Mouse (Mus musculus): ENCODE results near the gene Rgl1.

Gene Rgl1

DNA sequence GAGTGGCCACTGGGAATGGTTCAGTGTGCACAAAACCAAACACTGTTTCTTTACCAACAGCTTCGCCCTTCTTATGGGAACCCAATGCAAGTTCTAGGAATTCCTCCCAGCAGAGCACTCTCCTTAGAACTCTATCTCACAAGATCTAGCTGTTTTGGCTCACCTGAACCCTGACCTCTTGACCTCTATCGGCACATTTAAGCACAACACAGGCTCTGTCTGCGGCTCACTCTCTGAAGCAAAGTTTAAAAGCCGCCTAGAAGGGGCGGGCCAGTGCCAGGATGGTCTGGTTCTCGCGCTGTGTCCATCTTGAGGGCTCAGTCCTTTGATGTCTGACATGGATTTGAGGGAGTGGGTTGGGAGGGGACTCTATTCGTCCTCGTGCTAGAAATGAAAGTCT lies 70.7 kb downstream of the Rgl1 start:
- Histone ChIP-seq H3K4me1 (replicated peaks; ENCODE audit: low read depth, low read length) (peaks cover 5% of the 10 kb centered on the region; the same call in 1 of the 2 replicates), H3K9me3 (ENCODE audit: low read length) (no peaks in the 10 kb centered on the region), H3K27me3 (ENCODE audit: insufficient read depth, low read length) (no peaks in the 10 kb centered on the region), H3K4me3 (replicated peaks; ENCODE audit: low read length) (no peak overlapping the region), H3K36me3 (ENCODE audit: insufficient read depth, low read length) (no peaks in the 10 kb centered on the region)
- TF ChIP-seq NANOG (IDR thresholded peaks at IDR 0.05; ENCODE audit: borderline replicate concordance, low read length) (0 out of 2 replicates have a peak, but pooled peaks have one; percentile 16), CTCF (conservative IDR thresholded peaks at IDR 0.05; ENCODE audit: low read length) (no peak), POU5F1 (IDR thresholded peaks at IDR 0.05; ENCODE audit: borderline replicate concordance, low read length) (no peak)

DNA sequence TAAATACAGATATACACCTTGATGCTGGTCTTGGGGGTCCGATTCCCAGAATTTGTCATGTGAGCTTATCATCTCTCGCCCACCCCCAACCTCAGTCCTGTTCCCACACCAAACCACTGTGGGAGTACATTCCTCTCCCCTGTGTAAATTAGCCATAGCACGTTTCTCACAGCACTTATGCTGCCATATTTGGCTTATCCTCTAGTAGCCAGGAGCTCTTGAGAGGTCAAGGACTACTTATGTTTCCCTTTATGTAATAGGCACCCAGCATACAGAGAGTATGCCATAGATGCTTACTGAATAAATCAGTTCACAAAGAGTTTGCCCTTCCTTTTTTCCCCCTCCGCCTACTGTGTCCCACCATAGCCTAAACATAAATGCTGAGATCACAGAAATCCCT lies 76.2 kb downstream of the Rgl1 start:
- Histone ChIP-seq H3K36me3 (ENCODE audit: insufficient read depth, low read length) (no peaks in the 10 kb centered on the region), H3K4me1 (replicated peaks; ENCODE audit: low read depth, low read length) (peaks cover 10% of the 10 kb centered on the region), H3K27me3 (ENCODE audit: insufficient read depth, low read length) (no peaks in the 10 kb centered on the region), H3K9me3 (ENCODE audit: low read length) (no peaks in the 10 kb centered on the region), H3K4me3 (replicated peaks; ENCODE audit: low read length) (no peak overlapping the region)
- TF ChIP-seq POU5F1 (IDR thresholded peaks at IDR 0.05; ENCODE audit: borderline replicate concordance, low read length) (no peak), NANOG (IDR thresholded peaks at IDR 0.05; ENCODE audit: borderline replicate concordance, low read length) (no peak), CTCF (conservative IDR thresholded peaks at IDR 0.05; ENCODE audit: low read length) (no peak)

DNA sequence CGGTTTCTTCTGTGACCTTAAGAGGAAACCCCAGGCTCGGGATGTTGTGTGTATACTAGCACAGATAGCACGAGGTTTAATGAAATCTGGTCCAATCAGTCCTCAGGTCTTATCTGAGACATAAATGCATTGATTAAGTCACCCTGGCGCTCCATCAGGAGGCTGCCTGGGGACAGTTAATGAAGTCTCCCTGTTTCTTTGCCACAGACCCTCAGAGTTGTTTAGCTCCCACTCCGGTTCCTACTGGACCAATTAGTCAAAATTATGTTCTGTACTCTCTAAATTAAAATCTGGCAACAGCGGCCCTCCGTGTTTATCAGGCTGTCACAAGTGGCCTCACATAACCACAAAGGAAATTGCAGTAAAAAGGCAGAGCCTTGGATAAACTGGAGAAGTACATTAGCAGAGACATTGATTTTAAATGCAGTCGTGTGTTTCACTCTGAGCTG lies 78.4 kb downstream of the Rgl1 start:
- H3K4me3 ChIP-seq (replicated peaks; ENCODE audit: low read length): no peak overlapping the region
- TF ChIP-seq CTCF (conservative IDR thresholded peaks at IDR 0.05; ENCODE audit: low read length): no peak
- TF ChIP-seq POU5F1 (IDR thresholded peaks at IDR 0.05; ENCODE audit: borderline replicate concordance, low read length): no peak
- TF ChIP-seq NANOG (IDR thresholded peaks at IDR 0.05; ENCODE audit: borderline replicate concordance, low read length): no peak

DNA sequence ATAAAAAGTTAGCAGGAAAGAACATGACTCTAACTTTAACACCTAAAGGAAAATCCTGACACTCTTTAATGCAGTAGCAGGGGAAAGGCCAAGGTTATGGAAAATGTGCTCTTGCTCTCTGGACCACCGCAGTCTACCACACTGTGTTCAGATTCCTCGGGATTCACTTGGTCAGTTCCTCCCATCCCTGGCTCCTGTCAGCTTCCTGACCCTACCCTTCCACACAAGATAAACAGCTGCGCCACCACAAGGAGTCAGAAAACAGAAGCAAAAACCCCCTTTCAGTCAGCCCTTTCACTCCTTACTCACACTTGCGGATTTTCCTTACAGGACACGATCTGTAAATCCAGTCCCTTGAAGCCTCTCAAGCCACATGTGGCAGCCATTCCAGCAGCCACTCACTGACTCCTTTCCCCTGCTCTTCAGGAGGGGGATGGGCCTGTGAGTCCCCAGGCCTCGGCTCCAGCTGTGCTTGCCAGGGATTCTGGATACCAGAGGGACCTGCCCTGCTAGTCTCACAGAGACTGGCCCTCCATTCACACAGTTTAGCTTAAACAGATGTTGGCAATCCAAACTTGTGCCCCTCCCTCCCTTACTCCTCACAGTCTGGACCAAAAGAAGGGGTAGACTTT lies 78.9 kb downstream of the Rgl1 start:
- Histone ChIP-seq H3K9me3 (ENCODE audit: low read length) (no peaks in the 10 kb centered on the region), H3K36me3 (ENCODE audit: insufficient read depth, low read length) (no peaks in the 10 kb centered on the region), H3K4me3 (replicated peaks; ENCODE audit: low read length) (no peak overlapping the region), H3K4me1 (replicated peaks; ENCODE audit: low read depth, low read length) (peaks cover 10% of the 10 kb centered on the region), H3K27me3 (ENCODE audit: insufficient read depth, low read length) (no peaks in the 10 kb centered on the region)
- TF ChIP-seq CTCF (conservative IDR thresholded peaks at IDR 0.05; ENCODE audit: low read length) (no peak), POU5F1 (IDR thresholded peaks at IDR 0.05; ENCODE audit: borderline replicate concordance, low read length) (no peak), NANOG (IDR thresholded peaks at IDR 0.05; ENCODE audit: borderline replicate concordance, low read length) (no peak)

More for the DNA sequence above, 78.4 kb downstream of the Rgl1 start:
- H3K27me3 ChIP-seq (ENCODE audit: insufficient read depth, low read length): no peaks in the 10 kb centered on the region
- no peaks in the 10 kb centered on the region for H3K36me3 ChIP-seq (ENCODE audit: insufficient read depth, low read length)
- H3K4me1 ChIP-seq (replicated peaks; ENCODE audit: low read depth, low read length): peaks cover 10% of the 10 kb centered on the region
- H3K9me3 ChIP-seq (ENCODE audit: low read length): no peaks in the 10 kb centered on the region

DNA sequence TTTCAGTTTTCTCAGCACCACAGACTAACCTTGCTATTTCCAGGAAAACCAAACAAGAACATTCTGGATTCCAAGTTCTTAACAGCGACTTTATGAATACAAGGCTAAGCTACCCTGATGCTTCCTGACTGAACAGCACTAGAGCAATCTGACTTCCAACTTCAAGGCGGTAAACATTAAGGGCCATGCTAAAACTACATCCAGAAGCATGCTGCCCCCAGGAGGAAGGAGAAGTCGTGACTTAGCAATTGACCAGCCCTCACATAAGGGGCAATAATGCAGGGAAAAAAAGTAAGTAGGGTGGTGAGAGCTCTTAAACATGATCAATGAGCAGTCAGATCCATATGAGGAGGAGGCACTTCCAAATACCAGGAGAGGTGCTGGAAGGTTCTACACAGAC lies 80.6 kb downstream of the Rgl1 start:
- no peak for TF ChIP-seq CTCF (conservative IDR thresholded peaks at IDR 0.05; ENCODE audit: low read length)
- no peak for TF ChIP-seq POU5F1 (IDR thresholded peaks at IDR 0.05; ENCODE audit: borderline replicate concordance, low read length)
- TF ChIP-seq NANOG (IDR thresholded peaks at IDR 0.05; ENCODE audit: borderline replicate concordance, low read length): no peak
- H3K27me3 ChIP-seq (ENCODE audit: insufficient read depth, low read length): no peaks in the 10 kb centered on the region
- peaks cover 10% of the 10 kb centered on the region for H3K4me1 ChIP-seq (replicated peaks; ENCODE audit: low read depth, low read length)
- H3K4me3 ChIP-seq (replicated peaks; ENCODE audit: low read length): no peak overlapping the region
- no peaks in the 10 kb centered on the region for H3K9me3 ChIP-seq (ENCODE audit: low read length)
- H3K36me3 ChIP-seq (ENCODE audit: insufficient read depth, low read length): no peaks in the 10 kb centered on the region

DNA sequence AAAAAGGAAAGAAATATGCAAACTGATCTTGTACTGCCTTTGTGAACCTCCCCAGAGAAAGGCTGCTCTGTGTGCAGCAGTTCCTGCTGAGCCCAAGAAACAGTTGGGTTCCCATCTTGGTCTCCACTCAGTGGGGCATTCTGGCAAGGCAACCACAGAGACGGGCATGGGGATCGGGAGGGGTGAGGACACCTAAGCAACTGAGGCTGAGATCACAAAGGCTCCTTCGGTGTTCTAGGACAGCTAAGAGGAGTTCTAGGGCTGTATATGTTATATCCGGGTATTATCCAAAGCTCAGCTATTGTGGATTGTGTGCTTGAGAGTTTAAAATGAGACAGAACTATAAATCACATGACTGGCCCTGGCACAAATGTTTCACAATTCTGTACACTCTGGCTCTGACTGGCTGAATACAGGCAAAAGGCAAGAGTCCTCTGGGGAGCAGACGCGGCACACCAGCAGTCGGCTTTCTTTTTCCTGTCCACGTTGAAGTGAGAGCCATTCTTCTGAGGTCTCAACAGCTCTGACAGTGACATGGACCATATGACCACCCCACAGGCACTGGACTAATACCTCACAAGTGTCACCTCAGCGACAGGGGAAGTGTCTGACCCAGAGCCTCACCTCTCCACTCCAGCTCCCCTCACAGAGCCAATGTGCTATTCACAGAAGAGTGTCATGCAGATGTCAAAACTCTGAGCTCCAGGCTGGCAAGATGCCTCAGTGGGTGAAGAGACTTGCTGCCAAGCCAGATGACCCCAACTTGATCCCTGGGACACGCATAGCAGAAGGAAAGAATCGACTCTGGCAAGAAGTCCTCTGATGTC lies 83.6 kb downstream of the Rgl1 start:
- H3K9me3 ChIP-seq (ENCODE audit: low read length): no peaks in the 10 kb centered on the region
- TF ChIP-seq POU5F1 (IDR thresholded peaks at IDR 0.05; ENCODE audit: borderline replicate concordance, low read length) (no peak), NANOG (IDR thresholded peaks at IDR 0.05; ENCODE audit: borderline replicate concordance, low read length) (no peak), CTCF (conservative IDR thresholded peaks at IDR 0.05; ENCODE audit: low read length) (no peak)
- H3K27me3 ChIP-seq (ENCODE audit: insufficient read depth, low read length): no peaks in the 10 kb centered on the region
- H3K36me3 ChIP-seq (ENCODE audit: insufficient read depth, low read length): no peaks in the 10 kb centered on the region
- H3K4me1 ChIP-seq (replicated peaks; ENCODE audit: low read depth, low read length): peaks cover 10% of the 10 kb centered on the region
- no peak overlapping the region for H3K4me3 ChIP-seq (replicated peaks; ENCODE audit: low read length)

DNA sequence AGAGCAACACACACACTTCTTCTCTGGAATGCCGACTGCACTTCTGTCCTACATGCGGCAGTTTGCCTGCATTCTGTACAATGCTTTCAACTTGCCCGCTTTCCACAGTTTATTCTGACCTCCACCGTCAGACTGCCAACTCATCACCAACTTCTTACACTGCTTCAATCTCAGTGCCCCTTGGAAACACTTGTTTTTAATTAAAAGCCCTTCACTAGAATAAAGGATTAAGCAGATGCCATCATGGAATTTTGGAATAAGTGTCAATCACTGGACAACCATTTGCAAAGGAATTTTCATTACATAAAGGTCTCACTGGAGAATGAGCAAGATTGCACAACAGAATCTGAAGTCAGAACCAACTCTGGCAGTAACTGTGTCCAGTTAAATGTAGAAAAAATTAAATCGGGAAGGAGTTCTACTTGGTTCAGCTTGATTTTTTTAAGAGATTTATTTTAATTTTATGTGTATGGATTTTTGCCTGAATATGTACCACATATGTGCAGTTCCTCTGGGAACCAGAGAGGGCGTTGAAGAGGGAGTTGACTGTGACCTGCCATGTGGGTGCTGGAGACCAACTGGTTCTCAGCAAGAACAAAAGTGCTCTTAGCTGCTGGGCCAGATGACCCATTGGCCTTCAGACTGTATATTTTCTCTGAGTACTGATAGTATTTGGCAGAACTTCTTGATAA lies 84.3 kb downstream of the Rgl1 start:
- TF ChIP-seq NANOG (IDR thresholded peaks at IDR 0.05; ENCODE audit: borderline replicate concordance, low read length) (no peak), CTCF (conservative IDR thresholded peaks at IDR 0.05; ENCODE audit: low read length) (peak; percentile 19; the same call in 1 of the 2 replicates), POU5F1 (IDR thresholded peaks at IDR 0.05; ENCODE audit: borderline replicate concordance, low read length) (no peak)
- Histone ChIP-seq H3K36me3 (ENCODE audit: insufficient read depth, low read length) (no peaks in the 10 kb centered on the region), H3K27me3 (ENCODE audit: insufficient read depth, low read length) (no peaks in the 10 kb centered on the region), H3K4me3 (replicated peaks; ENCODE audit: low read length) (no peak overlapping the region), H3K4me1 (replicated peaks; ENCODE audit: low read depth, low read length) (peaks cover 3% of the 10 kb centered on the region; the same call in 1 of the 2 replicates), H3K9me3 (ENCODE audit: low read length) (no peaks in the 10 kb centered on the region)

DNA sequence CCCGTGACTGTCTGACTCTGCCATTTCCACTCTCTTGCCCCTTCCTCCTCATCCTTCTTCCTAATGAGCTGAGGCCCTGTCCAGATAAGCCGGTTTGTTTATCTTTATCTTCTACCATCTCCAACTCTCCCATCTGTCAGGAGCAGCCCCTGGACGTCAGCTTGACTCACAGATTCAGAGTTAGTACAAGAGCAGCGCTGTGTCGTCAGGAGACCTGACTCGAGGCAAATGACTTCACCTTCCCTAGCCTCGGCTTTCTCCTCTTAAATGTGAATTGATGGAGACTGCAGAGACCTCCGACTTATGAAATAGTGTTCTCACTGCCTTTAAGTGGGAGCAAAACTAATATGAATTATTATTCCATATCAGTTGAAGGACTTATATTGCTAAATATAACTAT lies 85.0 kb downstream of the Rgl1 start:
- Histone ChIP-seq H3K4me3 (replicated peaks; ENCODE audit: low read length) (no peak overlapping the region), H3K36me3 (ENCODE audit: insufficient read depth, low read length) (no peaks in the 10 kb centered on the region), H3K27me3 (ENCODE audit: insufficient read depth, low read length) (no peaks in the 10 kb centered on the region), H3K4me1 (replicated peaks; ENCODE audit: low read depth, low read length) (peaks cover 3% of the 10 kb centered on the region; the same call in 1 of the 2 replicates), H3K9me3 (ENCODE audit: low read length) (no peaks in the 10 kb centered on the region)
- TF ChIP-seq POU5F1 (IDR thresholded peaks at IDR 0.05; ENCODE audit: borderline replicate concordance, low read length) (no peak), NANOG (IDR thresholded peaks at IDR 0.05; ENCODE audit: borderline replicate concordance, low read length) (no peak), CTCF (conservative IDR thresholded peaks at IDR 0.05; ENCODE audit: low read length) (no peak)
